ENCODE assay signal across 28 mouse cellular contexts in the genomic region with DNA sequence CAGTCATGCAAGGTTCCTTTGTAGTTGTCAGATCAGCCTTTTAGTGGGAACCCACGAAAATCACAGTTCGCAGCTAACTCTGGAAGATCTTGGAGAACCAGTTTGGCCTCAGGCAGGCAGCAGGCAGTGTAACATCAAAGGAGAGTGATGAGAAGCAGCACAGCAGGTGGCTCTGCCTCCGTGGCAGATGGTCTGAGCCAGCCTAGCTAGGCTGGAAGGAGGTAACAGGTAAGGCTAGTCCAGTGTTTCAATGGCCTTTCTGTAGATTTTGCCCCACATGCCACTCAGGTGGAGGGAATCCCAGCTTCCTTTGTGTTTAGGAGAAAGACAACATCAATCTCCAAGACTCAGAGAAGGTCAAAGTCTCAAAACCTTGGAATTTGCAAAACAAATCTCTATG.
DNase-seq lines count a peak whose midpoint lies in the region; ATAC-seq and TF ChIP-seq lines count a peak whose summit lies in the region.
"Had no signal": no experiment of that assay in that cellular context is flagged by ENCODE, and none has a peak within 500 bp of the region (broad histone marks: within the 10 kb centered on the region; RNA-seq: fewer than 3 reads in every experiment).

No protein-coding gene starts in this region.

- H3K4me2 ChIP-seq in embryonic facial prominence, embryonic 14.5 days (ENCODE audit: low read depth, low read length) = no peak overlapping the region
- H3K4me2 ChIP-seq in midbrain, embryonic 11.5 days = no peak overlapping the region
- no peak overlapping the region for H3K4me2 ChIP-seq in midbrain, postnatal 0 days (ENCODE audit: low read depth, low read length, poor library complexity, severe bottlenecking)
- H3K4me2 ChIP-seq: embryonic facial prominence, embryonic 13.5 days; forebrain, embryonic 13.5 days; heart, embryonic 11.5 days; hindbrain, embryonic 13.5 days; intestine, embryonic 15.5 days had no signal

- H3K27me3 ChIP-seq in embryonic facial prominence, embryonic 14.5 days (replicated peaks; ENCODE audit: control insufficient read depth, insufficient read depth, low read length) = no peaks in the 10 kb centered on the region
- H3K27me3 ChIP-seq in embryonic facial prominence, embryonic 10.5 days (replicated peaks; ENCODE audit: low read depth, poor library complexity, severe bottlenecking) = no peaks in the 10 kb centered on the region
- H3K27me3 ChIP-seq in midbrain, embryonic 11.5 days (ENCODE audit: control insufficient read depth, insufficient read depth, low read length) = no peaks in the 10 kb centered on the region
- no peaks in the 10 kb centered on the region for H3K27me3 ChIP-seq in midbrain, postnatal 0 days (ENCODE audit: insufficient read depth, low read length)
- H3K27me3 ChIP-seq: embryonic facial prominence, embryonic 13.5 days; forebrain, embryonic 13.5 days; hindbrain, embryonic 13.5 days; intestine, embryonic 15.5 days; Patski had no signal

- no peak overlapping the region for H3K9ac ChIP-seq in embryonic facial prominence, embryonic 14.5 days (ENCODE audit: low read depth, low read length)
- no peak overlapping the region for H3K9ac ChIP-seq in midbrain, embryonic 11.5 days (ENCODE audit: low read length)
- no peak overlapping the region for H3K9ac ChIP-seq in midbrain, postnatal 0 days (replicated peaks; ENCODE audit: low read length, poor library complexity, severe bottlenecking)
- H3K9ac ChIP-seq: embryonic facial prominence, embryonic 13.5 days; forebrain, embryonic 13.5 days; hindbrain, embryonic 13.5 days; intestine, embryonic 15.5 days had no signal

- no peak overlapping the region for H3K4me3 ChIP-seq in embryonic facial prominence, embryonic 14.5 days (ENCODE audit: low read depth, low read length)
- no peak overlapping the region for H3K4me3 ChIP-seq in embryonic facial prominence, embryonic 10.5 days
- H3K4me3 ChIP-seq in midbrain, embryonic 11.5 days (ENCODE audit: low read depth, low read length) = no peak overlapping the region
- H3K4me3 ChIP-seq in midbrain, postnatal 0 days (ENCODE audit: low read depth, low read length) = no peak overlapping the region
- H3K4me3 ChIP-seq: embryonic facial prominence, embryonic 13.5 days; forebrain, embryonic 10.5 days; forebrain, embryonic 13.5 days; hindbrain, embryonic 10.5 days; hindbrain, embryonic 13.5 days; intestine, embryonic 15.5 days had no signal

- H3K36me3 ChIP-seq in embryonic facial prominence, embryonic 14.5 days (ENCODE audit: control insufficient read depth, insufficient read depth, low read length) = no peaks in the 10 kb centered on the region
- no peaks in the 10 kb centered on the region for H3K36me3 ChIP-seq in embryonic facial prominence, embryonic 10.5 days (replicated peaks)
- no peaks in the 10 kb centered on the region for H3K36me3 ChIP-seq in midbrain, embryonic 11.5 days (ENCODE audit: control insufficient read depth, insufficient read depth, low read length)
- no peaks in the 10 kb centered on the region for H3K36me3 ChIP-seq in midbrain, postnatal 0 days (ENCODE audit: insufficient read depth, low read length)
- H3K36me3 ChIP-seq: embryonic facial prominence, embryonic 13.5 days; forebrain, embryonic 10.5 days; G1E; hindbrain, embryonic 10.5 days; hindbrain, embryonic 13.5 days; intestine, embryonic 15.5 days had no signal

- no peak for ATAC-seq in embryonic facial prominence, embryonic 14.5 days (ENCODE audit: low read depth)
- no peak for ATAC-seq in midbrain, embryonic 11.5 days (ENCODE audit: low FRiP score)
- ATAC-seq in midbrain, postnatal 0 days (ENCODE audit: low FRiP score) = no peak
- ATAC-seq in megakaryocyte, adult 5-6 weeks (ENCODE audit: poor library complexity, severe bottlenecking) = no peak
- ATAC-seq: activated CD4-positive, CD25-positive, alpha-beta regulatory T cell, adult 4 months; CD4-positive, CD25-positive, alpha-beta regulatory T cell, adult 4 months; forebrain, embryonic 13.5 days; forebrain, embryonic 16.5 days; hindbrain, embryonic 16.5 days; intestine, embryonic 15.5 days; Patski had no signal

- H3K4me1 ChIP-seq in embryonic facial prominence, embryonic 14.5 days (ENCODE audit: control insufficient read depth, insufficient read depth, low read length) = no peaks in the 10 kb centered on the region
- no peaks in the 10 kb centered on the region; the same call in 1 of the 2 replicates for H3K4me1 ChIP-seq in embryonic facial prominence, embryonic 10.5 days
- H3K4me1 ChIP-seq in midbrain, embryonic 11.5 days (ENCODE audit: control insufficient read depth, insufficient read depth, low read length) = no peaks in the 10 kb centered on the region
- H3K4me1 ChIP-seq in midbrain, postnatal 0 days (ENCODE audit: insufficient read depth, low read length) = no peaks in the 10 kb centered on the region
- H3K4me1 ChIP-seq: embryonic facial prominence, embryonic 13.5 days; forebrain, embryonic 10.5 days; forebrain, embryonic 13.5 days; hindbrain, embryonic 10.5 days; hindbrain, embryonic 13.5 days; intestine, embryonic 15.5 days had no signal

- WGBS in embryonic facial prominence, embryonic 14.5 days = 19% methylated on average over 3 of the region's 3 CpGs
- WGBS in embryonic facial prominence, embryonic 10.5 days = 21% methylated on average over 3 of the region's 3 CpGs
- 36% methylated on average over 3 of the region's 3 CpGs for WGBS in midbrain, embryonic 11.5 days
- 33% methylated on average over 3 of the region's 3 CpGs for WGBS in midbrain, postnatal 0 days

- H3K9me3 ChIP-seq in embryonic facial prominence, embryonic 14.5 days (ENCODE audit: control insufficient read depth, low read length) = no peaks in the 10 kb centered on the region
- H3K9me3 ChIP-seq in embryonic facial prominence, embryonic 10.5 days = no peaks in the 10 kb centered on the region
- no peaks in the 10 kb centered on the region for H3K9me3 ChIP-seq in midbrain, embryonic 11.5 days (ENCODE audit: control insufficient read depth, low read length)
- no peaks in the 10 kb centered on the region for H3K9me3 ChIP-seq in midbrain, postnatal 0 days (ENCODE audit: low read length)
- H3K9me3 ChIP-seq: embryonic facial prominence, embryonic 13.5 days; forebrain, embryonic 10.5 days; forebrain, embryonic 13.5 days; G1E; hindbrain, embryonic 10.5 days; hindbrain, embryonic 13.5 days; intestine, embryonic 15.5 days had no signal

- TF ChIP-seq CTCF in midbrain, postnatal 0 days (IDR thresholded peaks at IDR 0.05) = no peak

- peak; percentile 29 to 33 for DNase-seq in cerebellum, postnatal 14 days
- no peak for DNase-seq in cerebellum, adult 8-10 months
- DNase-seq in embryonic facial prominence, embryonic 14.5 days (ENCODE audit: low spot score) = peak; percentile 14
- DNase-seq in embryonic facial prominence, embryonic 10.5 days (ENCODE audit: low spot score) = no peak
- peak; percentile 65 for DNase-seq in midbrain, embryonic 11.5 days (ENCODE audit: low spot score, missing footprints)
- DNase-seq in midbrain, postnatal 0 days (ENCODE audit: low spot score) = no peak
- peak; percentile 75 for DNase-seq in ZHBTc4 (ENCODE audit: low read depth, low spot score)
- DNase-seq: adrenal gland, adult 8-10 months; adrenal gland, postnatal 25 days; gastrocnemius, postnatal 10 days; gastrocnemius, postnatal 36 days; heart, postnatal 36 days; kidney, adult 18-20 months; kidney, adult 9 months had no signal

- H3K27ac ChIP-seq in embryonic facial prominence, embryonic 14.5 days (replicated peaks; ENCODE audit: low read depth, low read length) = no peak overlapping the region
- H3K27ac ChIP-seq in embryonic facial prominence, embryonic 10.5 days (replicated peaks) = no peak overlapping the region
- H3K27ac ChIP-seq in midbrain, embryonic 11.5 days (ENCODE audit: low read depth, low read length) = no peak overlapping the region
- H3K27ac ChIP-seq in midbrain, postnatal 0 days (ENCODE audit: low read depth, low read length) = no peak overlapping the region
- H3K27ac ChIP-seq: embryonic facial prominence, embryonic 13.5 days; forebrain, embryonic 10.5 days; forebrain, embryonic 13.5 days; hindbrain, embryonic 10.5 days; hindbrain, embryonic 13.5 days; intestine, embryonic 15.5 days had no signal

Comparison
In these comparisons a context has a peak if more than half of its experiments do, and no peak if none do; other contexts are left out.
1. DNase-seq: peak in cerebellum, postnatal 14 days (2 of 2), embryonic facial prominence, embryonic 14.5 days (single experiment), midbrain, embryonic 11.5 days (single experiment) and ZHBTc4 (single experiment); none in cerebellum, adult 8-10 months (single experiment), embryonic facial prominence, embryonic 10.5 days (single experiment) and midbrain, postnatal 0 days (single experiment).